Mouse (Mus musculus) adrenal gland, adult 2 months (tissue): ENCODE measurements around the gene Hoxa5. TPM values are rescaled to one million over a fixed set of nuclear protein-coding genes. Genes with fewer than 3 reads are reported as not detected.

ENCODE experiments used
- DNase-seq: peaks from one replicate; pipeline ENCODE4 v3.0.0; 2021
- polyA plus RNA-seq: library from polyadenylated mRNA; depleted of rRNA; stranded (reverse); fragments of >200 nt; gene quantifications from 2 replicates; pipeline ENCODE4 v1.2.3, GENCODE M21; 2012
- total RNA-seq, 2 experiments: library from RNA; stranded (reverse); gene quantifications; 2 replicates each; pipeline ENCODE4 v1.2.3; 2021

The Hoxa5 gene
- total and polyA plus RNA-seq, 3 experiments: 12.9 to 22.8 (median 13.6) TPM

GRCm38 (mm10) chr6:52227470-52228222 lies 23.3 kb upstream of the Hoxa5 start:
- no peak for DNase-seq

- no peak for DNase-seq
These were observed 22.3 kb upstream of the Hoxa5 start for GRCm38 (mm10) chr6:52226569-52227257.

GRCm38 (mm10) chr6:52225612-52226568 lies 21.5 kb upstream of the Hoxa5 start:
- peak; percentile 62 for DNase-seq

GRCm38 (mm10) chr6:52224895-52225611 lies 20.7 kb upstream of the Hoxa5 start:
- DNase-seq: no peak

- no peak for DNase-seq
These were observed 19.8 kb upstream of the Hoxa5 start for GRCm38 (mm10) chr6:52223939-52224760.

GRCm38 (mm10) chr6:52222729-52223128 lies 18.3 kb upstream of the Hoxa5 start:
- no peak for DNase-seq

GRCm38 (mm10) chr6:52221993-52222685 lies 17.8 kb upstream of the Hoxa5 start:
- DNase-seq: no peak

- peak; percentile 91 for DNase-seq
These were observed 17.1 kb upstream of the Hoxa5 start, which contains the start of gene Hoxa7 for GRCm38 (mm10) chr6:52221337-52221992. Gene Hoxa7, minus strand, starts transcription at chr6:52221854.

GRCm38 (mm10) chr6:52220865-52221310 lies 16.5 kb upstream of the Hoxa5 start:
- no peak for DNase-seq

- DNase-seq: no peak
These were observed 15.8 kb upstream of the Hoxa5 start for GRCm38 (mm10) chr6:52220003-52220864.

- no peak for DNase-seq
These were observed 15.0 kb upstream of the Hoxa5 start for GRCm38 (mm10) chr6:52219234-52219942.

GRCm38 (mm10) chr6:52218643-52219215 lies 14.3 kb upstream of the Hoxa5 start:
- DNase-seq: no peak

GRCm38 (mm10) chr6:52217895-52218642 lies 13.7 kb upstream of the Hoxa5 start:
- DNase-seq: no peak

- peak; percentile 90 for DNase-seq
These were observed 13.0 kb upstream of the Hoxa5 start for GRCm38 (mm10) chr6:52217459-52217768.

GRCm38 (mm10) chr6:52216691-52217458 lies 12.5 kb upstream of the Hoxa5 start:
- DNase-seq: peak; percentile 74
